Mouse (Mus musculus) erythroid progenitor cell, adult 5-6 weeks (primary cell): ENCODE data around the gene Tbx3. TPM values are rescaled to one million over a fixed set of nuclear protein-coding genes. Genes with fewer than 3 reads are reported as not detected.

Source experiments
- ATAC-seq: replicated peaks from 2 replicates; pipeline ENCODE4 v1.8.0; 2016; ENCODE audit warnings: moderate number of reproducible peaks, mild to moderate bottlenecking, moderate TSS enrichment, inconsistent platforms; ENCODE audit not compliant: poor library complexity, low FRiP score, severe bottlenecking
- total RNA-seq, 2 experiments: library from RNA; stranded (forward) in 1 of 2; stranded (reverse) in 1 of 2; fragments of 150-400 nt in 1 of 2; fragments of 186-747, 209-891 nt in 1 of 2; gene quantifications; 2 replicates each; pipeline versions ENCODE4 v1.2.3 to v1.2.4; 2015 to 2017; ENCODE audit warnings: low replicate concordance in 2 of 2

Tbx3 gene
- total RNA-seq, 2 experiments from 2014 or later: not detected

- ATAC-seq: no peak
These were observed 5.8 kb downstream of the Tbx3 start for GRCm38 (mm10) chr5:119676245-119676644.

GRCm38 (mm10) chr5:119678516-119678915 lies 8.0 kb downstream of the Tbx3 start:
- ATAC-seq: no peak

- ATAC-seq: no peak
These were observed 8.6 kb downstream of the Tbx3 start for GRCm38 (mm10) chr5:119679084-119679483.

- no peak for ATAC-seq
These were observed 9.3 kb downstream of the Tbx3 start for GRCm38 (mm10) chr5:119679614-119680328.

GRCm38 (mm10) chr5:119680329-119681010 lies 10.0 kb downstream of the Tbx3 start:
- ATAC-seq: no peak

GRCm38 (mm10) chr5:119681011-119681832 lies 10.8 kb downstream of the Tbx3 start:
- no peak for ATAC-seq

GRCm38 (mm10) chr5:119681833-119682210 lies 11.4 kb downstream of the Tbx3 start:
- ATAC-seq: no peak

GRCm38 (mm10) chr5:119682646-119683515 lies 12.4 kb downstream of the Tbx3 start:
- ATAC-seq: no peak

GRCm38 (mm10) chr5:119683861-119684260 lies 13.4 kb downstream of the Tbx3 start:
- ATAC-seq: no peak

- ATAC-seq: no peak
These were observed 14.4 kb downstream of the Tbx3 start for GRCm38 (mm10) chr5:119684701-119685391.

GRCm38 (mm10) chr5:119685446-119686198 lies 15.2 kb downstream of the Tbx3 start:
- ATAC-seq: no peak

- ATAC-seq: no peak
These were observed 15.9 kb downstream of the Tbx3 start for GRCm38 (mm10) chr5:119686199-119686964.

GRCm38 (mm10) chr5:119687005-119687855 lies 16.8 kb downstream of the Tbx3 start:
- ATAC-seq: no peak

GRCm38 (mm10) chr5:119687856-119688206 lies 17.4 kb downstream of the Tbx3 start:
- no peak for ATAC-seq

GRCm38 (mm10) chr5:119688306-119688705 lies 17.8 kb downstream of the Tbx3 start:
- ATAC-seq: no peak

- ATAC-seq: no peak
These were observed 18.5 kb downstream of the Tbx3 start for GRCm38 (mm10) chr5:119688914-119689420.

- ATAC-seq: no peak
These were observed 19.0 kb downstream of the Tbx3 start for GRCm38 (mm10) chr5:119689501-119689900.
